Mouse (Mus musculus) testis, adult 2 months (tissue): Measurements from ENCODE around the gene L3hypdh.

Experiments
- CTCF ChIP-seq: fragments of 200-500 bp; IDR thresholded peaks from 2 replicates; pipeline ENCODE4 v1.5.1; 2012; ENCODE audit warnings: low read depth, mild to moderate bottlenecking, inconsistent platforms, low read length, moderate library complexity; ENCODE audit not compliant: control insufficient read depth, insufficient read depth, insufficient replicate concordance
- POLR2A ChIP-seq: fragments of 200-500 bp; IDR thresholded peaks from 2 replicates; pipeline ENCODE4 v1.6.1; 2012; ENCODE audit warnings: low read depth, mild to moderate bottlenecking, inconsistent platforms, low read length, moderate library complexity; ENCODE audit not compliant: control insufficient read depth

DNA sequence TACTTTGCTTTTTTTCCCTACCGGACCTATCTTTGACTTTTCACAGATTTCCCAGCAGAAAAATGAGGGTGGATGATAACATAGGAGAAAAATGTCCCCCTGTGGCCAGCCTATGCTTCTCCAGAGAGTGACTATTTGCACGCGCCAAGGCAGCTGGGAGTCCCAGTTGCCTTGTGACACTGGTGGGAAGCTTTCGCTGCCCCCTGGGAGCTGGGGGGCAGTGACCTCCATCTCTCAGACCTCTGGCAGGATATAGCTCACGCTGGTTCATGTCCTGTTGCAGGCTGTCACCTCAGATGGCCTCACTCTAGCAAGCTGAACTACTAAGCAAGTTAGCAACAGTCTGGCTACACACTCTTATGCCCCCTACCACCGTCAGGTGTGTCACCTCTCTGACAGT is 53.4 kb downstream of the L3hypdh start:
- TF ChIP-seq POLR2A (no peak), CTCF (no peak)
